Mouse (Mus musculus): ENCODE measurements around the gene Bin2. TPM values are rescaled to one million over a fixed set of nuclear protein-coding genes. Genes with fewer than 3 reads are reported as not detected.

The Bin2 gene
- total and polyA plus RNA-seq, 2 experiments from 2014 or later = 1.2 to 2.7 TPM

DNA sequence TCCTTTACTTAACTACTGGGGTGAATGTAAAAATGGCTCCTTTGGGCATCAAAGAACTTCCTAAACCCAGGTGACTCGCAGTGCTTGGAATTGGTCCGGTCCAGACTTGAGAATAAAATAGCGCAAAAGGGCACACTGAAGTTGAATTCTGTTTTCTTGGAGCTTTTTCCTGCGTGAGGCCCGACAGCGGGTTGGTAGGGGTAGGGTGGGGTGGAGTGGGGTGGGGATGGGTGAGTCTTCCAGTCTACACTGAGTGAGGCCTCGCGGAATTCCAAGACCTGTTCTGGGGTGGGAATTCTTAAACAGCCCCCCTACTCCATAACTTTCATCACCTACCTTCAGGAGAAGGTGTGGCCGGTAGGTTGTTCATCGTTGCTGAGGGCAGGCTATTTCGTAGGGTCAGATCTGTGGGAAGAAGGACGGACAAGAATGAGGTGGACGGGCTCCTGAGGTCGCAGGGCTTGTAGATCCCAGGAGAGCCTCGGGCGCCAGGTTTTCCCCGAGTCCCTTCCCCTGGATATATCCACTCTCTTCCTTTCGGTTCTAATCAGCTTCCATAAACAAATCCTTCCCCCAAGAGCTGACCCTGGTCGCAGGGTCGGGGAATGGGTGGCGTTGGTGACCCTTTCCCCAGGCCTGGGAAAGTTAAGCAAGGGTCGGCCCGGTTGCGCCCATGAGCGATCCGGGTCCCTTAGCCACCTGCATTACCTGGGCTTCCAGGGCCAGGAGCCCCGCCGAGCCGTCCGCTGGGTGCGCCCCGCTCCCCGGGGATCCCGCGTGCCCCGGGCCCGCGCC lies 33.3 kb downstream of the Bin2 start:
- no peaks in the 10 kb centered on the region for H3K4me1 ChIP-seq (ENCODE audit: insufficient read depth, low read length)
- peak overlapping the region; percentile 39 for H3K4me3 ChIP-seq (ENCODE audit: low read depth, low read length)
- no peak for ATAC-seq (ENCODE audit: low FRiP score)
- peak overlapping the region; percentile 67 for H3K4me2 ChIP-seq (ENCODE audit: low read depth, low read length, poor library complexity, severe bottlenecking)
- H3K27me3 ChIP-seq (ENCODE audit: insufficient read depth, low read length) = peaks cover 52% of the 10 kb centered on the region
- DNase-seq (ENCODE audit: low spot score) = no peak
- no peak overlapping the region for H3K27ac ChIP-seq (ENCODE audit: low read depth, low read length)
- no peak for TF ChIP-seq CTCF (IDR thresholded peaks at IDR 0.05)
- H3K9ac ChIP-seq (replicated peaks; ENCODE audit: low read length, poor library complexity, severe bottlenecking) = no peak overlapping the region
- no peaks in the 10 kb centered on the region for H3K36me3 ChIP-seq (ENCODE audit: insufficient read depth, low read length)
- no peaks in the 10 kb centered on the region for H3K9me3 ChIP-seq (ENCODE audit: low read length)
- WGBS = 4% methylated on average over 38 of the region's 38 CpGs

DNA sequence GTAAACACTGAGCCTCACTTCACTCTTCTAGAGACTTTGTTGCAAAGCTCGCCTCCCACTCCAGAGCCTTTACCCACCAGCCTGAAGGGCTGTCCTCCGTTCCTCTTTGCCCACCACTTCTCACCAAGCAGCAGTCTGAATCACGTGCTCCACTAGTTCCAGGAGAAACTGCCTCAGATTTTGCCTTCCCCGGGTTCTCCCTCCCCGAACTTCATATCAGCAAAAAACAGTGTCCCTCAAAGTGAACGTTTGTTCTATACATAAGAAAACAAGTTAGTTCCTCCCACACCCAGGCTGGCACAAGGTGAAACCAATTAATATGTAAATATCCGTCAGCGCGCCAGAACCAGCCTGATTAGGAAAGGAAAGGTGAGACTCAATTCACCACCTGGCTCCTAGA lies 34.1 kb downstream of the Bin2 start:
- Histone ChIP-seq H3K27ac (ENCODE audit: low read depth, low read length) (no peak overlapping the region), H3K36me3 (ENCODE audit: insufficient read depth, low read length) (no peaks in the 10 kb centered on the region), H3K4me1 (ENCODE audit: insufficient read depth, low read length) (no peaks in the 10 kb centered on the region), H3K9ac (replicated peaks; ENCODE audit: low read length, poor library complexity, severe bottlenecking) (no peak overlapping the region), H3K9me3 (ENCODE audit: low read length) (no peaks in the 10 kb centered on the region), H3K4me3 (ENCODE audit: low read depth, low read length) (no peak overlapping the region), H3K4me2 (ENCODE audit: low read depth, low read length, poor library complexity, severe bottlenecking) (no peak overlapping the region), H3K27me3 (ENCODE audit: insufficient read depth, low read length) (peaks cover 52% of the 10 kb centered on the region)
- DNase-seq (ENCODE audit: low spot score) (no peak), ATAC-seq (ENCODE audit: low FRiP score) (no peak)
- 11% methylated on average over 9 of the region's 9 CpGs for WGBS
- TF ChIP-seq CTCF (IDR thresholded peaks at IDR 0.05) = no peak

DNA sequence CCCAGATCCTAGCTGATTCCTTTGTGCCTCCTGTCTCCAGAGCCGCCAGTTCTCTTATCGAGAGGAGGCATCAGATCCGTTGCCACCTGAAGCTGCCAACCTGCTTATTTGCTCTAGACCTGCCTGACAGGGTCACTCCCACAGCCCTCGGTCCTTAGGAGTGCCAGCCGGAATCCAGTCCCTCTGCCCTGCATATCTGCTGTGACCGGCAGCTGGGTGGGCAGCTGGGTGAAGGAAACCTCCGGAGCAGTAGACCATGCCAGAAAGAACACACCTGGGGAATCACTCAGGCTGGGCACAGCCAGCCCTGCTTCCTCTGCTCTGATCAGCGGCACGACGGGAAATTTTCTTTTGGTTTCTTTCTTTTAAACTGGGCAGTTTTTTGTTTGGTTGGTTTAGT lies 36.0 kb downstream of the Bin2 start:
- H3K27me3 ChIP-seq (ENCODE audit: insufficient read depth, low read length) = peaks cover 48% of the 10 kb centered on the region
- no peak overlapping the region for H3K27ac ChIP-seq (ENCODE audit: low read depth, low read length)
- no peak for TF ChIP-seq CTCF (IDR thresholded peaks at IDR 0.05)
- H3K9ac ChIP-seq (replicated peaks; ENCODE audit: low read length, poor library complexity, severe bottlenecking) = no peak overlapping the region
- no peak overlapping the region for H3K4me2 ChIP-seq (ENCODE audit: low read depth, low read length, poor library complexity, severe bottlenecking)
- no peaks in the 10 kb centered on the region for H3K4me1 ChIP-seq (ENCODE audit: insufficient read depth, low read length)
- H3K4me3 ChIP-seq (ENCODE audit: low read depth, low read length) = no peak overlapping the region
- no peak for ATAC-seq (ENCODE audit: low FRiP score)
- H3K36me3 ChIP-seq (ENCODE audit: insufficient read depth, low read length) = no peaks in the 10 kb centered on the region
- no peaks in the 10 kb centered on the region for H3K9me3 ChIP-seq (ENCODE audit: low read length)
- DNase-seq (ENCODE audit: low spot score) = no peak
- WGBS = 81% methylated on average over 10 of the region's 10 CpGs

DNA sequence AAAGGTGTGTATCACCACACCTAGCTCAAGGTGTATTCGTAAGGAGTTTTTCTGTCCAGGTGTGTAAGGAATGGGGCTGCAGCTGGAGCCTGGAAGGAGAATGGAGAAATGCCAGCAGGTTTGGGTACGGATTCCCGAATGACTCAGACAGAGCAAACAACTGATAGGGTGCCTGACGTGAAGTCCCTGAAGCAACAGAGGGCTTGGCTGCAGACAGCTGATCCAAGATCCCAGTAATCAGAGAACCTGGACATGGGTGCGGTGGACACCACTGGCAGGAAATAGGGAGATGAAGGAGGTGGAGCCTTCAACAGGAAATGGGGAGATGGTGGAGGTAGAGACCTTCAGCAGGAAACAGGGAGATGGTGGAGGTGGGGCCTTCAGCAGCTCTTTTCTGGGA lies 37.0 kb downstream of the Bin2 start:
- no peak overlapping the region for H3K4me3 ChIP-seq (ENCODE audit: low read depth, low read length)
- H3K27me3 ChIP-seq (ENCODE audit: insufficient read depth, low read length) = peaks cover 37% of the 10 kb centered on the region
- no peak for TF ChIP-seq CTCF (IDR thresholded peaks at IDR 0.05)
- no peaks in the 10 kb centered on the region for H3K9me3 ChIP-seq (ENCODE audit: low read length)
- no peak overlapping the region for H3K4me2 ChIP-seq (ENCODE audit: low read depth, low read length, poor library complexity, severe bottlenecking)
- H3K27ac ChIP-seq (ENCODE audit: low read depth, low read length) = no peak overlapping the region
- no peaks in the 10 kb centered on the region for H3K36me3 ChIP-seq (ENCODE audit: insufficient read depth, low read length)
- no peaks in the 10 kb centered on the region; the same call in 1 of the 2 replicates for H3K4me1 ChIP-seq (ENCODE audit: insufficient read depth, low read length)
- no peak overlapping the region for H3K9ac ChIP-seq (replicated peaks; ENCODE audit: low read length, poor library complexity, severe bottlenecking)
- no peak for ATAC-seq (ENCODE audit: low FRiP score)
- 93% methylated on average over 5 of the region's 5 CpGs for WGBS
- DNase-seq (ENCODE audit: low spot score) = no peak

DNA sequence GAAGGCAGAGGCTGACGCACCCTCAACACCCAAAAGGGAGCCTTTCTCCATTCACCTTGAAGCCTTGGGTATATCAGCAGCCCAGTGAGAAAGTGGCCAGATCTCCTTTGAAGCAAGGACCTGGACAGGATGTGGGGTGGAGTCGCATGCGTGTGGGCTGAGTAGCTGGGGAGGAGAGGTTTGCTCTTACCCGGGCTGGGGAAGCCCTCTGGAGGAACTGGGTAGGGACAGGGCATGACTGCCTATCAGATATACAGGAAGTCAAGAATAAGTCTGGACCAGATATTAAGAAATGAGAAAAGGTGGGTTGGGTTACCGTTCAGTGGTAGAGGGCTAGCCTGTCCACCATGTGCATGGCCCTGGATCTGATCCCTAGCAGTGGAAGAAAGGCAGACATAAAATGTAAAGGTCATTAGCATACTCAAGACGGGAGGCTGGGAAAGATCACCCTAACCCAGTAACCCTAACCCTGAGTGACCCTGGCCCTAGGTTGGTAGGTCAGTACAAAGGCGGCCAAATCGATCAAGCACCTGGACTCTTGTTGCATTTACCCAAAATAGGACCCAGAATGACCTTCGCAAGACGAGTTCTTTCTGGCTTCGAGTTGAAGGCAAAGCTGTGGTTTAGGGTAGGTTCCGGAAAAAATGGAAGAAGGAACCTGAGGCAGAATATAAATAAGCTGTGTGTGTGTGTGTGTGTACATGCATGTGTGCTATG lies 37.7 kb downstream of the Bin2 start:
- no peak overlapping the region for H3K4me3 ChIP-seq (ENCODE audit: low read depth, low read length)
- ATAC-seq (ENCODE audit: low FRiP score) (no peak), DNase-seq (ENCODE audit: low spot score) (no peak)
- no peaks in the 10 kb centered on the region for H3K9me3 ChIP-seq (ENCODE audit: low read length)
- H3K27ac ChIP-seq (ENCODE audit: low read depth, low read length) = no peak overlapping the region
- no peak overlapping the region for H3K4me2 ChIP-seq (ENCODE audit: low read depth, low read length, poor library complexity, severe bottlenecking)
- no peaks in the 10 kb centered on the region; the same call in 1 of the 2 replicates for H3K4me1 ChIP-seq (ENCODE audit: insufficient read depth, low read length)
- H3K27me3 ChIP-seq (ENCODE audit: insufficient read depth, low read length) = peaks cover 33% of the 10 kb centered on the region
- no peak for TF ChIP-seq CTCF (IDR thresholded peaks at IDR 0.05)
- H3K9ac ChIP-seq (replicated peaks; ENCODE audit: low read length, poor library complexity, severe bottlenecking) = no peak overlapping the region
- WGBS = 86% methylated on average over 12 of the region's 12 CpGs
- no peaks in the 10 kb centered on the region for H3K36me3 ChIP-seq (ENCODE audit: insufficient read depth, low read length)

DNA sequence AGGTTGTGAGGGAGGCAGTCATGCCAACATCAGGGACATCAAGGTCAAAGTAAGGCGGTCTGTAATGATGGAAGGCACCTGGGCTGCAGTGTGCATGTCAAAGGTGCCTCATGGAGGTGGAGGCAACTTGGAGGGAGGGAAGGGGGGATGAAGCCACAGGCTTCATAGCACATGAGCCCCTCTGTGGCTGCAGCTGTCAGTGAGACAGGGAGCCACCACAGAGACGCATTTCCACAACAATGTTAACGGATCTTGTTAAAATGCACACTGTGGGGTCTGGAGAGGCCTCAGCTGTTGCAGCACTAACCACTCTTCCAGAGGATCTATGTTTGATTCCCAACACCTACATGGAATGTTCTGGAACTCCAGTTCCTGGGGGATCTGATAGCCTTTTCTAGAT lies 39.2 kb downstream of the Bin2 start:
- no peak for TF ChIP-seq CTCF (IDR thresholded peaks at IDR 0.05)
- Histone ChIP-seq H3K4me2 (ENCODE audit: low read depth, low read length, poor library complexity, severe bottlenecking) (no peak overlapping the region), H3K9me3 (ENCODE audit: low read length) (no peaks in the 10 kb centered on the region), H3K9ac (replicated peaks; ENCODE audit: low read length, poor library complexity, severe bottlenecking) (no peak overlapping the region), H3K4me3 (ENCODE audit: low read depth, low read length) (no peak overlapping the region), H3K27me3 (ENCODE audit: insufficient read depth, low read length) (peaks cover 18% of the 10 kb centered on the region), H3K4me1 (ENCODE audit: insufficient read depth, low read length) (no peaks in the 10 kb centered on the region; the same call in 1 of the 2 replicates), H3K27ac (ENCODE audit: low read depth, low read length) (no peak overlapping the region), H3K36me3 (ENCODE audit: insufficient read depth, low read length) (no peaks in the 10 kb centered on the region)
- DNase-seq (ENCODE audit: low spot score) (no peak), ATAC-seq (ENCODE audit: low FRiP score) (no peak)
- 53% methylated on average over 3 of the region's 3 CpGs for WGBS
